Mouse (Mus musculus): ENCODE results near the gene Tm4sf19. TPM values are rescaled to one million over a fixed set of nuclear protein-coding genes. Genes with fewer than 3 reads are reported as not detected.

The Tm4sf19 gene
- not detected in 2 replicates for total RNA-seq (2015)
- total RNA-seq (2017): not detected in 2 replicates

GRCm38 (mm10) chr16:32400267-32400666, at the start of gene Tm4sf19:
TSS of gene Tm4sf19 (plus strand) at chr16:32400506.
- ATAC-seq (replicated peaks; ENCODE audit: poor library complexity): no peak

GRCm38 (mm10) chr16:32350776-32351175, 49.5 kb upstream of the Tm4sf19 start:
- no peak for ATAC-seq (replicated peaks; ENCODE audit: poor library complexity)

- no peak for ATAC-seq (replicated peaks; ENCODE audit: poor library complexity)
Measured at GRCm38 (mm10) chr16:32363530-32363929, 36.8 kb upstream of the Tm4sf19 start.

GRCm38 (mm10) chr16:32371351-32371750, 29.0 kb upstream of the Tm4sf19 start:
- peak; percentile 61 for ATAC-seq (replicated peaks; ENCODE audit: poor library complexity)

- no peak for ATAC-seq (replicated peaks; ENCODE audit: poor library complexity)
Measured at GRCm38 (mm10) chr16:32379575-32379974, 20.7 kb upstream of the Tm4sf19 start.

- ATAC-seq (replicated peaks; ENCODE audit: poor library complexity): no peak
Measured at GRCm38 (mm10) chr16:32382901-32383300, 17.4 kb upstream of the Tm4sf19 start.

GRCm38 (mm10) chr16:32384885-32385284, 15.4 kb upstream of the Tm4sf19 start:
- ATAC-seq (replicated peaks; ENCODE audit: poor library complexity): no peak

- no peak for ATAC-seq (replicated peaks; ENCODE audit: poor library complexity)
Measured at GRCm38 (mm10) chr16:32386826-32387225, 13.5 kb upstream of the Tm4sf19 start.

GRCm38 (mm10) chr16:32389049-32389448, 11.3 kb upstream of the Tm4sf19 start:
- ATAC-seq (replicated peaks; ENCODE audit: poor library complexity): peak; percentile 61

- ATAC-seq (replicated peaks; ENCODE audit: poor library complexity): no peak
Measured at GRCm38 (mm10) chr16:32389841-32390240, 10.5 kb upstream of the Tm4sf19 start.

- ATAC-seq (replicated peaks; ENCODE audit: poor library complexity): 0 out of 2 replicates have a peak, but pooled peaks have one; percentile 38
Measured at GRCm38 (mm10) chr16:32390882-32391281, 9.4 kb upstream of the Tm4sf19 start.

- ATAC-seq (replicated peaks; ENCODE audit: poor library complexity): peak; percentile 70
Measured at GRCm38 (mm10) chr16:32395679-32396540, 4.4 kb upstream of the Tm4sf19 start.

GRCm38 (mm10) chr16:32396541-32396835, 3.8 kb upstream of the Tm4sf19 start:
- ATAC-seq (replicated peaks; ENCODE audit: poor library complexity): no peak

- ATAC-seq (replicated peaks; ENCODE audit: poor library complexity): no peak
Measured at GRCm38 (mm10) chr16:32398206-32398605, 2.1 kb upstream of the Tm4sf19 start.

GRCm38 (mm10) chr16:32401335-32401965, 1.1 kb downstream of the Tm4sf19 start:
- ATAC-seq (replicated peaks; ENCODE audit: poor library complexity): peak; percentile 71

GRCm38 (mm10) chr16:32402818-32403217, 2.5 kb downstream of the Tm4sf19 start:
- ATAC-seq (replicated peaks; ENCODE audit: poor library complexity): no peak

GRCm38 (mm10) chr16:32405716-32406115, 5.4 kb downstream of the Tm4sf19 start:
- ATAC-seq (replicated peaks; ENCODE audit: poor library complexity): no peak

- no peak for ATAC-seq (replicated peaks; ENCODE audit: poor library complexity)
Measured at GRCm38 (mm10) chr16:32406671-32407070, 6.4 kb downstream of the Tm4sf19 start.

GRCm38 (mm10) chr16:32407730-32408129, 7.4 kb downstream of the Tm4sf19 start:
- ATAC-seq (replicated peaks; ENCODE audit: poor library complexity): peak; percentile 65

GRCm38 (mm10) chr16:32417457-32417856, 17.2 kb downstream of the Tm4sf19 start:
- ATAC-seq (replicated peaks; ENCODE audit: poor library complexity): no peak

- peak; percentile 97 for ATAC-seq (replicated peaks; ENCODE audit: poor library complexity)
Measured at GRCm38 (mm10) chr16:32419517-32420483, 19.5 kb downstream of the Tm4sf19 start, which contains the start of gene Tctex1d2. TSS of gene Tctex1d2 (plus strand) at chr16:32419702.
